Comparison of ENCODE assay signal across 26 mouse cellular contexts in the genomic region with DNA sequence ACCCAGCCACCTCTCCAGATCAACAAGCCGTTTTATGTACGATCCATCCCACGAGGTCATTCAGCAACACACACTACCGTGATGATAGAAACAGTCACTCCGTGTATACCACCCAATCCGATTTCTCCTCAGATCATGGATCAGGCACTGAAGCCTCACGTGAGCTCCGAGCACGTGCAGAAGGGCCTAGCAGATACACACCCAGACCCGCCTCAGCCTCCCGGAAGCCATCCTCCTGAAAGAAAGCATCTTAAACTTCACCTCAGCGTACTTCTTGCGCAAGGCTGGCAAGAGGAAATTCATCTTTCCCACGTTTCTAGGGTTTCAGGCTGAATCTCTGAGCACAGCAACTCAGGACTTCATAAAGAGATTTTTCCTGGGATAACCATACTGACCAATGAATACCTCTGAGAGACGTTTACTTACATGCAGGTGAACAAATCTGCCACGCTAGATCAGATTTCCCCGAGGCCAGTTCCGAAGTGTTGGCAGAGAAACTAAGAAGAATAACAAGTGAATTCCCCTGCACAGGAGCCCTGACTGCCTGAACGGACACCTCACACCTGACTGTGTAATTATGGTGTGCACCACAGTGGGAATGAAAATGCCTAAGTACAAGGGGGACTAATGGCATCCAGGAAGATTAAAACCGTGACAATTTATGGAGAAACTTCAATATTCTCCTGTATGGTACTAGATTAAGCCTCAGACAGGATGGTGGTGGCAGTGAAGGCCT. TPM values are rescaled to one million over a fixed set of nuclear protein-coding genes. Genes with fewer than 3 reads are reported as not detected.
DNase-seq lines count a peak whose midpoint lies in the region; ATAC-seq and TF ChIP-seq lines count a peak whose summit lies in the region.
"Had no signal": no experiment of that assay in that cellular context is flagged by ENCODE, and none has a peak within 500 bp of the region (broad histone marks: within the 10 kb centered on the region; RNA-seq: fewer than 3 reads in every experiment).

No protein-coding gene starts in this region.

- H3K9me3 ChIP-seq in embryonic facial prominence, embryonic 11.5 days (replicated peaks; ENCODE audit: control insufficient read depth, low read length), result no peaks in the 10 kb centered on the region
- H3K9me3 ChIP-seq in embryonic facial prominence, embryonic 10.5 days, result no peaks in the 10 kb centered on the region
- H3K9me3 ChIP-seq in midbrain, embryonic 11.5 days (ENCODE audit: control insufficient read depth, low read length), result no peaks in the 10 kb centered on the region
- no peaks in the 10 kb centered on the region for H3K9me3 ChIP-seq in midbrain, postnatal 0 days (ENCODE audit: low read length)
- H3K9me3 ChIP-seq in embryonic facial prominence, embryonic 14.5 days (ENCODE audit: control insufficient read depth, low read length), result no peaks in the 10 kb centered on the region
- H3K9me3 ChIP-seq: embryonic facial prominence, embryonic 12.5 days; heart, embryonic 12.5 days; heart, embryonic 15.5 days had no signal

- peak; percentile 13 for DNase-seq in embryonic facial prominence, embryonic 11.5 days (ENCODE audit: low spot score)
- DNase-seq in embryonic facial prominence, embryonic 10.5 days (ENCODE audit: low spot score), result no peak
- peak; percentile 67 for DNase-seq in midbrain, embryonic 11.5 days (ENCODE audit: low spot score, missing footprints)
- no peak for DNase-seq in midbrain, postnatal 0 days (ENCODE audit: low spot score)
- DNase-seq in embryonic facial prominence, embryonic 14.5 days (ENCODE audit: low spot score), result peak; percentile 63
- no peak for DNase-seq in frontal cortex, postnatal 14 days (ENCODE audit: low spot score in 2 of 2)
- DNase-seq in heart, postnatal 10 days, result no peak
- DNase-seq: adrenal gland, postnatal 10 days; adrenal gland, postnatal 36 days; cerebellum, adult 18-20 months; cerebellum, adult 9-10 months; cerebellum, postnatal 14 days; embryo, embryonic 11 days; forebrain, postnatal 0 days; gastrocnemius, postnatal 25 days; heart, adult 18-20 months; heart, postnatal 14 days; heart, postnatal 4 days had no signal

- no peak overlapping the region for H3K4me2 ChIP-seq in embryonic facial prominence, embryonic 11.5 days (ENCODE audit: low read depth, low read length)
- no peak overlapping the region for H3K4me2 ChIP-seq in midbrain, embryonic 11.5 days
- no peak overlapping the region for H3K4me2 ChIP-seq in midbrain, postnatal 0 days (ENCODE audit: low read depth, low read length, poor library complexity, severe bottlenecking)
- no peak overlapping the region for H3K4me2 ChIP-seq in embryonic facial prominence, embryonic 14.5 days (ENCODE audit: low read depth, low read length)
- H3K4me2 ChIP-seq: embryonic facial prominence, embryonic 12.5 days; heart, embryonic 12.5 days; heart, embryonic 15.5 days; hindbrain, embryonic 14.5 days had no signal

- intact Hi-C loops in heart, postnatal 10 days (cut with DNase I), result no loop called here

- H3K27me3 ChIP-seq in embryonic facial prominence, embryonic 11.5 days (ENCODE audit: control insufficient read depth, insufficient read depth, low read length), result no peaks in the 10 kb centered on the region
- no peaks in the 10 kb centered on the region for H3K27me3 ChIP-seq in embryonic facial prominence, embryonic 10.5 days (replicated peaks; ENCODE audit: low read depth, poor library complexity, severe bottlenecking)
- no peaks in the 10 kb centered on the region for H3K27me3 ChIP-seq in midbrain, embryonic 11.5 days (ENCODE audit: control insufficient read depth, insufficient read depth, low read length)
- H3K27me3 ChIP-seq in midbrain, postnatal 0 days (ENCODE audit: insufficient read depth, low read length), result no peaks in the 10 kb centered on the region
- no peaks in the 10 kb centered on the region for H3K27me3 ChIP-seq in embryonic facial prominence, embryonic 14.5 days (replicated peaks; ENCODE audit: control insufficient read depth, insufficient read depth, low read length)
- H3K27me3 ChIP-seq: embryonic facial prominence, embryonic 12.5 days; heart, embryonic 12.5 days; heart, embryonic 15.5 days had no signal

- no peak overlapping the region for H3K9ac ChIP-seq in embryonic facial prominence, embryonic 11.5 days (replicated peaks; ENCODE audit: low read length)
- H3K9ac ChIP-seq in midbrain, embryonic 11.5 days (ENCODE audit: low read length), result no peak overlapping the region
- no peak overlapping the region for H3K9ac ChIP-seq in midbrain, postnatal 0 days (replicated peaks; ENCODE audit: low read length, poor library complexity, severe bottlenecking)
- H3K9ac ChIP-seq in embryonic facial prominence, embryonic 14.5 days (ENCODE audit: low read depth, low read length), result no peak overlapping the region
- H3K9ac ChIP-seq: embryonic facial prominence, embryonic 12.5 days; forebrain, postnatal 0 days; heart, embryonic 12.5 days; heart, embryonic 15.5 days; hindbrain, embryonic 14.5 days had no signal

- H3K36me3 ChIP-seq in embryonic facial prominence, embryonic 11.5 days (replicated peaks; ENCODE audit: control insufficient read depth, insufficient read depth, low read depth, low read length), result no peaks in the 10 kb centered on the region
- no peaks in the 10 kb centered on the region for H3K36me3 ChIP-seq in embryonic facial prominence, embryonic 10.5 days (replicated peaks)
- H3K36me3 ChIP-seq in midbrain, embryonic 11.5 days (ENCODE audit: control insufficient read depth, insufficient read depth, low read length), result no peaks in the 10 kb centered on the region
- H3K36me3 ChIP-seq in midbrain, postnatal 0 days (ENCODE audit: insufficient read depth, low read length), result no peaks in the 10 kb centered on the region
- no peaks in the 10 kb centered on the region for H3K36me3 ChIP-seq in embryonic facial prominence, embryonic 14.5 days (ENCODE audit: control insufficient read depth, insufficient read depth, low read length)
- H3K36me3 ChIP-seq: embryonic facial prominence, embryonic 12.5 days; heart, embryonic 12.5 days; heart, embryonic 15.5 days had no signal

- ATAC-seq in embryonic facial prominence, embryonic 11.5 days (replicated peaks; ENCODE audit: insufficient number of reproducible peaks, low FRiP score, low TSS enrichment, low read depth), result no peak
- ATAC-seq in midbrain, embryonic 11.5 days (ENCODE audit: low FRiP score), result no peak
- ATAC-seq in midbrain, postnatal 0 days (ENCODE audit: low FRiP score), result no peak
- ATAC-seq in embryonic facial prominence, embryonic 14.5 days (ENCODE audit: low read depth), result peak; percentile 88; the same call in 1 of the 2 replicates
- ATAC-seq: forebrain, embryonic 14.5 days; forebrain, postnatal 0 days; hindbrain, postnatal 0 days; inflammation-experienced regulatory T-cells, adult 6 months; intestine, embryonic 16.5 days had no signal

- H3K27ac ChIP-seq in embryonic facial prominence, embryonic 11.5 days (replicated peaks; ENCODE audit: low read depth, low read length), result no peak overlapping the region
- no peak overlapping the region for H3K27ac ChIP-seq in embryonic facial prominence, embryonic 10.5 days (replicated peaks)
- no peak overlapping the region for H3K27ac ChIP-seq in midbrain, embryonic 11.5 days (ENCODE audit: low read depth, low read length)
- H3K27ac ChIP-seq in midbrain, postnatal 0 days (ENCODE audit: low read depth, low read length), result no peak overlapping the region
- H3K27ac ChIP-seq in embryonic facial prominence, embryonic 14.5 days (replicated peaks; ENCODE audit: low read depth, low read length), result no peak overlapping the region
- H3K27ac ChIP-seq: embryonic facial prominence, embryonic 12.5 days; heart, embryonic 15.5 days; hindbrain, embryonic 14.5 days; hindbrain, postnatal 0 days had no signal

- no peak overlapping the region for H3K4me3 ChIP-seq in embryonic facial prominence, embryonic 11.5 days (ENCODE audit: low read depth, low read length)
- H3K4me3 ChIP-seq in embryonic facial prominence, embryonic 10.5 days, result no peak overlapping the region
- no peak overlapping the region for H3K4me3 ChIP-seq in midbrain, embryonic 11.5 days (ENCODE audit: low read depth, low read length)
- H3K4me3 ChIP-seq in midbrain, postnatal 0 days (ENCODE audit: low read depth, low read length), result no peak overlapping the region
- H3K4me3 ChIP-seq in embryonic facial prominence, embryonic 14.5 days (ENCODE audit: low read depth, low read length), result no peak overlapping the region
- H3K4me3 ChIP-seq: embryonic facial prominence, embryonic 12.5 days; heart, embryonic 12.5 days; heart, embryonic 15.5 days had no signal

- H3K4me1 ChIP-seq in embryonic facial prominence, embryonic 11.5 days (ENCODE audit: control insufficient read depth, insufficient read depth, low read length), result no peaks in the 10 kb centered on the region
- no peaks in the 10 kb centered on the region for H3K4me1 ChIP-seq in embryonic facial prominence, embryonic 10.5 days
- no peaks in the 10 kb centered on the region for H3K4me1 ChIP-seq in midbrain, embryonic 11.5 days (ENCODE audit: control insufficient read depth, insufficient read depth, low read length)
- H3K4me1 ChIP-seq in midbrain, postnatal 0 days (ENCODE audit: insufficient read depth, low read length), result no peaks in the 10 kb centered on the region
- H3K4me1 ChIP-seq in embryonic facial prominence, embryonic 14.5 days (ENCODE audit: control insufficient read depth, insufficient read depth, low read length), result no peaks in the 10 kb centered on the region
- H3K4me1 ChIP-seq: embryonic facial prominence, embryonic 12.5 days; heart, embryonic 12.5 days; heart, embryonic 15.5 days had no signal

- TF ChIP-seq CTCF in midbrain, postnatal 0 days (IDR thresholded peaks at IDR 0.05), result no peak

- WGBS in embryonic facial prominence, embryonic 11.5 days, result 83% methylated on average over 20 of the region's 20 CpGs
- 86% methylated on average over 20 of the region's 20 CpGs for WGBS in embryonic facial prominence, embryonic 10.5 days
- WGBS in midbrain, embryonic 11.5 days, result 92% methylated on average over 20 of the region's 20 CpGs
- WGBS in midbrain, postnatal 0 days, result 90% methylated on average over 20 of the region's 20 CpGs
- 73% methylated on average over 20 of the region's 20 CpGs for WGBS in embryonic facial prominence, embryonic 14.5 days

RNA-seq across cellular contexts. Expression of gene Abcc4, which starts 54.1 kb away (rescaled TPM):
- polyA plus RNA-seq in embryonic facial prominence, embryonic 11.5 days (2014; fragmentation: Nextera tagmentation; extraction: Ambion mirVana), result 2.9 and 3.6 TPM in 2 replicates
- polyA plus RNA-seq in embryonic facial prominence, embryonic 10.5 days (2016; fragmentation: Nextera tagmentation; extraction: Ambion mirVana), result 2.6 and 3.2 TPM in 2 replicates
- 4.2 and 4.4 TPM in 2 replicates for polyA plus RNA-seq in midbrain, embryonic 11.5 days (2014; fragmentation: Nextera tagmentation; extraction: Ambion mirVana)
- 3.5 and 3.6 TPM in 2 replicates for total RNA-seq in midbrain, postnatal 0 days (2014; rRNA removed)
- polyA plus RNA-seq in midbrain, postnatal 0 days (2015; fragmentation: Nextera tagmentation; extraction: Ambion mirVana), result 2.2 and 2.4 TPM in 2 replicates
- 3.4 and 3.9 TPM in 2 replicates for polyA plus RNA-seq in embryonic facial prominence, embryonic 14.5 days (2014; fragmentation: Nextera tagmentation; extraction: Ambion mirVana)
- 1 to 10 TPM; 5.2 to 6.2 TPM for total RNA-seq in heart, postnatal 10 days (2021)

Comparison
In these comparisons a context has a peak if more than half of its experiments do, and no peak if none do; other contexts are left out.
1. DNase-seq: peak in embryonic facial prominence, embryonic 11.5 days (single experiment), midbrain, embryonic 11.5 days (single experiment) and embryonic facial prominence, embryonic 14.5 days (single experiment); none in embryonic facial prominence, embryonic 10.5 days (single experiment), midbrain, postnatal 0 days (single experiment), frontal cortex, postnatal 14 days (0 of 2) and heart, postnatal 10 days (0 of 2).